Mouse (Mus musculus) 3T3-L1 (cell line): ENCODE data around the gene Slc3a2.

Source experiments
- DNase-seq: peaks from one replicate; pipeline ENCODE4 v3.0.0-alpha.2; 2015; ENCODE audit warnings: low read depth, low spot score

The Slc3a2 gene

DNA sequence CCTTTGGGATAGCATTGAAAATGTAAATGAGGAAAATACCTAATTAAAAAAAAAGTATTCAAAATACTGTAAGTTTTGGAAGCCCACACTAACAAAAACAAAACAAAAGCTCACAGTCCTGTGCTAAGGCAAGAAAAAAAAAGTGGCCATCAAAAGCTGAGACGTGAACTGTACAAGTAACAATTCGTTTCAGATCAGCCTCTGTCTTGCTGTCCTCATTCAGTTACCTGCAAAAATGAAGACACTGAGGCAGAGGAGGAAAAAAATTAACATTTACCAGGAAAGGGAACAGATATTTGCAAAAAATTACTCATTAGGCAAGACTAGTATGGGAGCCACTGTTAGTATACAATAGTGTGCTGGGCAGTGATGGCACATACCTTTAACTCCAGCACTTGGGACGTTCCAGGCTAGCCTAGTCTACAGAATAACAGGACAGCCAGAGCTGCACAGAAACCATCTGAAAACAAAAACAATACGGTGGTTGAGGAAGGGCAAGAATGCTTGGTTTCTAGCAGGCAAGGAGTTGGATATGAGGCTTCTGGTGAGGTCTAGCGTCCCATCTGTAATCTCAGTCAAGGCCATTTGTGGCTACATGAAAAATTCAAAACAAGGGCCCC lies 4.4 kb upstream of the Slc3a2 start:
- peak; percentile 57 for DNase-seq

DNA sequence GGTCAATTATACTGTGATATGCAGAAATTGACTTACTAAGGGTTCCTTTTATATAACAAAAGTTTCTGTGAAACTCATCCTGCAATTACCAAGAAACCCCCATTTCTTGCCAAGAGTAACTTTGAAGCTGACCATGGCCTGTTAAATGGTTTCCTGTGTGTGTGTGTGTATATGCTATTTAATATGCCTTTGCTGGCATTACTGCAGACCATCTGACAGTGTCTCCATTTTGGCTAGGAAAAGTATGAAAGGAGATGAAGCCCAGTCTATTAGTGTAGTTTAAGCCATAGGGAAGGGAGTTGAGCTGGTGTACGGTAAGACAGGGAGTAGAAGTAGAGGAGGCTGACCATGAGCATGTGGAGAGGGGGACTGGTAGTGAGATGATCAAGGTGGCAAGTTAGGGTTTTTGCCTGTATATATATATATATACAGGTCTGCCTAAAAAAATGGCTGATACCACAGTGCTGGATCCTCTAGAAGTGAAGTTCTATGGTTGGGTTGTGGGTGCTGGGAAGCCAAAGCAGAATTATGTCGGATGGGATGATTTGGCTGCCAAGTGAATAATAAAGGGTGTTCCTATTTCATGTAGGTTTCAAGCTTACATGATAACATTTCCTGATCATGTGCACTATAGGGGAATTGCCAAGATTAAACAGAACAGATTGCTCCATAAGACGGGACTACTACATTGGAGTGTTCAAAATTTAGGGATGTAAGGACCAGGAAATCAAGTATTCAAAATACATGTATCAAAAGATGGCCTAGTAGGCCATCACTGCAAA lies 3.6 kb upstream of the Slc3a2 start:
- DNase-seq, result peak; percentile 51

- no peak for DNase-seq
Measured at GRCm38 (mm10) chr19:8725081-8725613, 2.0 kb upstream of the Slc3a2 start.

GRCm38 (mm10) chr19:8724392-8724791 lies 1.2 kb upstream of the Slc3a2 start:
- peak; percentile 34 for DNase-seq

GRCm38 (mm10) chr19:8723574-8724346 lies 591 bp upstream of the Slc3a2 start:
- peak; percentile 45 for DNase-seq

DNA sequence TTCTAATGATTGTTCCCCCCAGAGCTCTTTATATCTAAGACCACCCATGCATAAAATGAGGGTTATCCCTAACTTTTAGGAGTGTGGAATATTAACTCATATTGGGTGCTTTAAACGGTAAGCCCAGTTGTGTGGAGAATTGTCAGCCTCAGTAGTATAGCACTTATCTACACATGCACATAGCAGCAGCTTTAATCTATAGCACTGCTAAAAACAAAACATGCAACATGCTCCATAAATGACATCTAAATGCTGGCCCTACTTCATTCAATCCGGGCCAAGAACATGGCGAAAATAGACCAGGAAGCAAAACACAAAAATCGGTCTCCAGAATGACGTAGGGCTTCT lies 636 bp downstream of the Slc3a2 start:
- DNase-seq, result no peak

DNA sequence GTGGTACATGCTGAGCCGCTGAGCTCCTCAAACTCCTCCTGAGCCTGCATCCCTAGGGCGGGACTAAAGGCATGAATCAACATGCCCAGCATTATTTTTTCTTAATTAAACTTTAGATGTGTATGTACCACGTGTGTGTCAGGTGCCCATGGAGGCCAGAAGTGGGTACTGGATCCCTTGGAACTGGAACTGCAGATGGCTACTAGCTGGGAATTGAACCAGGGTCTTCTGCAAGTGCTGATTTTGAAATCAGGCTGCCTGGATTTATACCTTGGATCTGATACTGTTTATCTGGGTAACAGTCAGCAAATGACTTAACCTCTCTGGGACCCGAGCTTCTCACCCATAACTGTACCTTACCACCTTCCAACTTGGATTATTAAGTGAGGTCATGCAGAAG lies 1.1 kb downstream of the Slc3a2 start:
- DNase-seq, result peak; percentile 39

GRCm38 (mm10) chr19:8721378-8721777 lies 1.8 kb downstream of the Slc3a2 start:
- DNase-seq, result no peak

DNA sequence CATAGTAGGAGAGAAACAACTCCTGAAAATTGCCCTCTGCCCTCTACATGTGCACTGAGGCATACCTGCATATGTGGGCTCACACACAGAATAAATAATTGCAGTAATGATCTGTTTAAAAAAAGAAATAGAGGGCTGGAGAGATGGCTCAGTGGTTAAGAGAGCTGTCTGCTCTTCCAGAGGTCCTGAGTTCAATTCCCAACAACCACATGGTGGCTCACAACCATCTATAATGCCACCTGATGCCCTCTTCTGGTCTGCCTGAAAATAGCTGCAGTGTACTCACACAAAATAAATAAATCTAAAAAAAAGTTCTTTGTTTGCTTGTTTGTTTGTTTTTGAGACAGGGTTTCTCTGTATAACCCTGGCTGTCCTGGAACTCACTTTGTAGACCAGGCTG lies 4.1 kb downstream of the Slc3a2 start:
- peak; percentile 64 for DNase-seq

GRCm38 (mm10) chr19:8718357-8718756 lies 4.8 kb downstream of the Slc3a2 start:
- peak; percentile 90 for DNase-seq

GRCm38 (mm10) chr19:8716767-8717475 lies 6.2 kb downstream of the Slc3a2 start:
- DNase-seq, result no peak

DNA sequence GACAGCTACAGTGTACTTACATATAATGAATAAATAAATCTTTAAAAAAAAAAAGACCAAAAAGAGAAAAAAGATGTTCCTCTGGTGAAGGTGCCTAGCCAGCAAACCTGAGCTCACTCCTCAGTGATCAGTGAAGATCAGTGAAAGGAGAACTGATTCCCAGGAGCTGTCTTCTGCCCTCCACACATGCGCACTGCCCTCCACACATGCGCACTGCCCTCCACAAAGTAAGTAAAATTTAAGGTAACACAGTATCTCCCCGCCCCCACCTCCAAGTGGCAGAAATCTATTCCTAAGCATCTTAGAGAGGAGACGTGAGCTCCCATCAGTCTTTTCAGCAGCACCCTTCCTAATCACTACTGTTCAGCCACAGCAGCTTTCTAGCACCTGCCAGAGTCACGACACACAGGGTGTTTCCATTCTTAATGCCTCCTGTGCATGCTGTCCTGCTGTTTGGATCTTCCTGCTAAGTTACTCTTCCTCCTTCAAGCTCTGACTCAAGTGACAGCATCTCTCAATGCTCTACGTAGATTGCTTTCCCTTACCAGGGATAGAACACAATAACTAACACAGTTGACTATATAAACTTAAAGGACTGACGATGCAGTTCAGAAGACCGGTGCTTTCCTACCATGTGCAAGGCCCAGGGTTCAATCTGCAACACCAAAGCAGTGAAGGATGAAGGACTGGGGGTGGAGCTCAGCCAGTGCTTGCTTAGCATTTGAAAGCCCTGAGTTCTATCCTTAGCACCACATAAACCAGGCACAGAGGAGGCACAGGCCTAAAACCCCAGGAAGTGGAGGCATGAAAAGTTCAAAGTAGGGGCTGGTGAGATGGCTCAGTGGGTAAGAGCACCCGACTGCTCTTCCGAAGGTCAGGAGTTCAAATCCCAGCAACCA lies 7.1 kb downstream of the Slc3a2 start:
- no peak for DNase-seq

DNA sequence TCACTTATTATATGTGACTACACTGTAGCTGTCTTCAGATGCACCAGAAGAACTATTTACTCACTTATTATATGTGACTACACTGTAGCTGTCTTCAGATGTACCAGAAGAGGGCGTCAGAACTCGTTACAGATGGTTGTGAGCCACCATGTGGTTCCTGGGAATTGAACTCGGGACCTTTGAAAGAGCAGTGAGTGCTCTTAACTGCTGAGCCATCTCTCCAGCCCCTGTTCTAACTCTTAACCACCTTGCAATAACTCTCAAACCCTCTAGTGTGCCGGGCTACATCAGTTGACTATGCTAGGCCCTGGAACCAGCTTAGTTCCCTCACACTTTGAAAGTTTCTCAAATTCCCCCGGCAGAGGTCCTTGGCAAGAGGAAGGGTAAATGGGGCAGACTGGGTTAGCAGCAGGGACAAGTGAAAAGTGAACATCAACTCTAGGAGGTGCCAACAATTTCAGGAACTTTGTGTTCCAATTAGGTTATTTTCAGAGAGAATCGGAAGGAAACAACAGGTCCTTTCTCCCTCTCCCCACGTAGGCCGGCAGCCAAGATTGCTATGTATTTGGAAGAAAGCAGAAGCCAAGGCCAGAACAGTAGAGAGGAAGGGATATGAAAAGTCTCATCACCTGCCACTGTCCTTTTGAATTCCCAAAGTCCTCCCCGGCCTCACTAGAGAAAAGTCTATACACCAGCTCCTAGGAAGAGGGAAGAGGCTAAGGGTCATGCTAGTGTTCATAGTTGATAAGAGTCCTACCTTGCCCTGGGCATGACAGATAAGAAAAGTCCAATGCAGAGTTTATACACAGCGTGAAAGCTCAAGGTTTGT lies 8.3 kb downstream of the Slc3a2 start:
- DNase-seq, result no peak

GRCm38 (mm10) chr19:8713997-8714652 lies 9.0 kb downstream of the Slc3a2 start:
- DNase-seq, result no peak

DNA sequence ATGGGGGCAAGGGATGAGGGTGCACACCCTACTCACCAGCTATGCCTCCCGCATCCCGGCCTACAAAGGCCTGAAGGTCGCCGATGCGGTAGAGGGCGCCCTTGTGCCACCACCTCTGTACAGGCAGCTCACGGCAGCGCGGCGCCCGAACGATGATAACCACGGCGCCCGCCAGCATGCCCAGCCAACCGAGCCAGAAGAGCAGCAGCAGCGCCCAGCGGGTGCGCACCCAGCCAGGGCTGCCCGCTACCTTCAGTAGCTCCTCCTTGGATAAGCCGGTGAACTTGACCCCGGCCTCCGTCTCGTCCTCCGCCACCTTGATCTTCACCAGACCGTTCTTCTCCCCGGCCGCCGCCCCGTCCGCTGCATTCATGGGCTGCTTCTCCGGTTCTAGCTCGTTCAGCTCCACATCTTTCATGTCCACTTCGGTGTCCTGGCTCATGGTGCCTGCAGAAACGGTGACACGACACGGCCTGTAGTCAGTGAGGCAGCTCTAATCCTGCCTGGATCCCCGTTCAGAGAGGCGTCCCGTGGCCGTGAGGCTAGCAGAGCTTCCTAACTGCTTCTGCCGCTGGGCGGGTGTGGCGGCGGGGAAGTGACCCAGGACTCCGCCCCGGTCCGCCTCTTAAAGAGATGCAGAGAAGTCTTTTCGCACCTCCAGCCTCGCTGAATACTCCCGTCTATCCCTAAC lies 9.7 kb downstream of the Slc3a2 start:
- DNase-seq, result peak; percentile 93

DNA sequence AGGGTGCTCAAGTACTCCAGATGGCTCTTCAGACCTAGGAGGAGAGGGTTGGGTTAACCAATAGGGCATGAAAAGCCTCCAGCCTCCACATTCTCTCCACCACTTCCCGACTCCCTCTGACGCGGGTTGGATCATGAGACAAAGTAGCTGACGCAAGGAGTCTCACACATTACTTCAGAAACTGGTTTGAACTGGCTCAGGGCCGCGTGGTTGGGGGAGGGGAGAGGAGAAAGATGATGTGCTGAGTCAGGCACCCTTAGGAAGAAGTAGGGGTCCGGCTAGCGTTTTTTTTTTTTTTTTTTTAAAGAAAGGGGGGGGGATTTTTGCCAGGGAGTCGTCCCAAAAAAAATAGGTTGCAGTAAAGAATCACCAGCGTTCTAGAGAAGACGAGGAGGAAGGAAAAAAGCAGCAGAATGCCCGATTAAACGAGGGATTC lies 10.3 kb downstream of the Slc3a2 start:
- peak; percentile 99 for DNase-seq

- DNase-seq, result peak; percentile 75
Measured at GRCm38 (mm10) chr19:8711949-8712869, 11.0 kb downstream of the Slc3a2 start.
